Mouse (Mus musculus): ENCODE data around the gene Ino80e. TPM values are rescaled to one million over a fixed set of nuclear protein-coding genes. Genes with fewer than 3 reads are reported as not detected.

Gene Ino80e
- polyA plus RNA-seq, 1 experiment from 2014 or later = 117 TPM

- no peaks in the 10 kb centered on the region for H3K9me3 ChIP-seq (replicated peaks)
- no peak for DNase-seq (ENCODE audit: low spot score)
- H3K4me3 ChIP-seq = no peak overlapping the region
- no peaks in the 10 kb centered on the region for H3K27me3 ChIP-seq (ENCODE audit: low read depth, poor library complexity, severe bottlenecking)
- peaks cover 100% of the 10 kb centered on the region for H3K36me3 ChIP-seq
- no peak overlapping the region for H3K27ac ChIP-seq
- 100% methylated on average over 2 of the region's 2 CpGs for WGBS
- no peaks in the 10 kb centered on the region for H3K4me1 ChIP-seq
These were observed 8.3 kb upstream of the Ino80e start for GRCm38 (mm10) chr7:126870520-126870891.

- 92% methylated on average over 23 of the region's 23 CpGs for WGBS
These were observed 7.8 kb upstream of the Ino80e start for GRCm38 (mm10) chr7:126869780-126870519.

DNA sequence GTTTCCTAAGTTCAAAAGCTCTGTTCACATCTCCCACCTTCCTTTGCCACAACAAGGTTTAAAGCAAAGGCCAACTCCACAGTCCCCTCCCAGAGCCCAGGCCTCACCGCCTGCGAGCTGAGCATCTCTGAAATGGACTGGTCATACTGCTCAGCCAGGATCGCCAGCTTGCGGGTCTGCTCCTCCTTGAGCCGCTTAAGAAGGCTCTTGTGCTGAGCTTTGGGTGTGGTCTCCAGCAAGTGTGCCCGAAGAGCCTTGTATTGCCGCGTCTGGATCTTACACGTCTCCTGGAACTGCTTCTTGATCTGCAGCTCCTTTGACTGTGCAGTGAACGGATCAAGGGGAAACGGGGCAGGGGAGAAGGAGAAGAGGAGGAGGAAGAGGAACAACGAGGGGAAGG, 5.8 kb upstream of the Ino80e start:
- DNase-seq (ENCODE audit: low spot score) = no peak
- no peak overlapping the region for H3K27ac ChIP-seq
- no peak overlapping the region for H3K4me3 ChIP-seq
- peaks cover 18% of the 10 kb centered on the region for H3K4me1 ChIP-seq
- H3K36me3 ChIP-seq = peaks cover 99% of the 10 kb centered on the region
- WGBS = 90% methylated on average over 12 of the region's 12 CpGs
- H3K9me3 ChIP-seq (replicated peaks) = no peaks in the 10 kb centered on the region
- no peaks in the 10 kb centered on the region for H3K27me3 ChIP-seq (ENCODE audit: low read depth, poor library complexity, severe bottlenecking)

More at GRCm38 (mm10) chr7:126869780-126870519, 7.8 kb upstream of the Ino80e start:
- Histone ChIP-seq H3K4me1 (no peaks in the 10 kb centered on the region), H3K9me3 (replicated peaks) (no peaks in the 10 kb centered on the region), H3K36me3 (peaks cover 100% of the 10 kb centered on the region), H3K27ac (no peak overlapping the region), H3K27me3 (ENCODE audit: low read depth, poor library complexity, severe bottlenecking) (no peaks in the 10 kb centered on the region), H3K4me3 (no peak overlapping the region; the same call in 1 of the 2 replicates)
- no peak for DNase-seq (ENCODE audit: low spot score)

- H3K4me3 ChIP-seq = no peak overlapping the region
- H3K4me1 ChIP-seq = peaks cover 23% of the 10 kb centered on the region
- no peak overlapping the region for H3K27ac ChIP-seq
- peaks cover 95% of the 10 kb centered on the region for H3K36me3 ChIP-seq
- DNase-seq (ENCODE audit: low spot score) = no peak
- 94% methylated on average over 2 of the region's 2 CpGs for WGBS
- no peaks in the 10 kb centered on the region for H3K9me3 ChIP-seq (replicated peaks)
- no peaks in the 10 kb centered on the region for H3K27me3 ChIP-seq (ENCODE audit: low read depth, poor library complexity, severe bottlenecking)
These were observed 5.4 kb upstream of the Ino80e start for GRCm38 (mm10) chr7:126867534-126867933.

DNA sequence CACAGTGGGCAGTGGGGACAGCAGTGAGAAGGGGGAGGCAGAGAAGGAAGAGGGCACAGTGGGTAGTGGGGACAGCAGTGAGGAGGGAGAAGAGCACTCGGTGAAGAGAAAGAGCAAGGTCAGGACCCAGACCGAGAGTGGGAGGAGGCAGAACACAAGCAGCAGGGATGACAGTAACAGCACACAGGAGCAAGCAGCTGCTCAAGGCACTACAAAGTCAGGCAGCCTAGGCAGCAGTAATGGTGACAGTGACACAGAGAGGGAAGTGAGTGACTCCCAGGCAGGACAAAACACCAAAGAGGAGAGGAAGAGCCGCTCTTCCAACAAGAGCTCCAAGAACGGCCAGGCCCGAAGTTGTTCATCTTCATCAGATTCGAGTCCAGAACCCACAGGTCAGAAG, 1.6 kb upstream of the Ino80e start:
- no peak for DNase-seq (ENCODE audit: low spot score)
- Histone ChIP-seq H3K4me3 (peak overlapping the region; percentile 74), H3K9me3 (replicated peaks) (no peaks in the 10 kb centered on the region), H3K4me1 (peaks cover 33% of the 10 kb centered on the region), H3K36me3 (peaks cover 80% of the 10 kb centered on the region), H3K27ac (peak overlapping the region; percentile 92), H3K27me3 (ENCODE audit: low read depth, poor library complexity, severe bottlenecking) (no peaks in the 10 kb centered on the region)
- WGBS = 82% methylated on average over 6 of the region's 6 CpGs

DNA sequence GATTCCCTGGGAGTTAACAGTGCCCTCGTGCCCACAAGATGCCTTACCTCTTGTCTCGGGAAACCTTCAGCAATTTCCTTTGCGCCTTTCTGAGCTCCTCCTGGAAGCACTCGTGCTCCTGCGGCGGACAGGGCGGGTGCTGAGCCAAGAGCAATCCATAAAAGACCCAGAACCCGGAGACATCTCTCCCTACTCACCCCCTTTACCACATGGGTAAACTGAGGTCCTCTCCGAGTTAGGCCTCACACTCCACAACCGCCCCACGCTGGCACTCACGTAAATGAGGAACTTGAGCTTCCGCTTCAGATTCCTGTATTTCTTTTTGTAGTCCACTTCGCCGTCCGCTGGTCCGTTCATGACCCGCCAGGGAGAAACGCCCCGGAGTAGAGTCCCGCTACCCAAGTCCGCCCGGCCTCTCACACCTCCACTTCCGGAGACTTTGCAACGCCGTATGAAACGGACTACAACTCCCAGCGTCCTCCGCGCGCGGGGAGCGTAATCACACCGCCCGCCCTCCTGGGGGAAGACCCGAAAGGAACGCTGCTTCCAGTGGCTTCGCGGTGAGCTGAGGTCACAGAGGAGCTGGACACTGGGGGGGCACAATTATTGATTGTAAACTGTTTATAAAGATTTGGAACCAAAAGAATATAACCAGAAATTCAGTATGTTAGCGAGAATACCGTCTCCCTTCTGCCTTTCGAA, 597 bp downstream of the Ino80e start, which contains the start of gene Hirip3:
TSS of gene Hirip3 (plus strand) at position 544 of the 702 bp plus-strand sequence.
- H3K27ac ChIP-seq = peak within 1 kb of the TSS; percentile 92
- peak; percentile 97 for DNase-seq (ENCODE audit: low spot score)
- H3K4me1 ChIP-seq = peaks cover 33% of the 10 kb centered on the region
- H3K36me3 ChIP-seq = peaks cover 80% of the 10 kb centered on the region
- H3K4me3 ChIP-seq = peak within 1 kb of the TSS; percentile 74
- no peaks in the 10 kb centered on the region for H3K27me3 ChIP-seq (ENCODE audit: low read depth, poor library complexity, severe bottlenecking)
- 3% methylated on average over 42 of the region's 42 CpGs for WGBS
- H3K9me3 ChIP-seq (replicated peaks) = no peaks in the 10 kb centered on the region

- Histone ChIP-seq H3K4me3 (peak overlapping the region; percentile 74), H3K4me1 (peaks cover 33% of the 10 kb centered on the region), H3K9me3 (replicated peaks) (no peaks in the 10 kb centered on the region), H3K27me3 (ENCODE audit: low read depth, poor library complexity, severe bottlenecking) (no peaks in the 10 kb centered on the region), H3K36me3 (peaks cover 80% of the 10 kb centered on the region), H3K27ac (peak overlapping the region; percentile 92)
- WGBS = 73% methylated on average over 5 of the region's 5 CpGs
- no peak for DNase-seq (ENCODE audit: low spot score)
These were observed 1.2 kb downstream of the Ino80e start for GRCm38 (mm10) chr7:126860987-126861386.

DNA sequence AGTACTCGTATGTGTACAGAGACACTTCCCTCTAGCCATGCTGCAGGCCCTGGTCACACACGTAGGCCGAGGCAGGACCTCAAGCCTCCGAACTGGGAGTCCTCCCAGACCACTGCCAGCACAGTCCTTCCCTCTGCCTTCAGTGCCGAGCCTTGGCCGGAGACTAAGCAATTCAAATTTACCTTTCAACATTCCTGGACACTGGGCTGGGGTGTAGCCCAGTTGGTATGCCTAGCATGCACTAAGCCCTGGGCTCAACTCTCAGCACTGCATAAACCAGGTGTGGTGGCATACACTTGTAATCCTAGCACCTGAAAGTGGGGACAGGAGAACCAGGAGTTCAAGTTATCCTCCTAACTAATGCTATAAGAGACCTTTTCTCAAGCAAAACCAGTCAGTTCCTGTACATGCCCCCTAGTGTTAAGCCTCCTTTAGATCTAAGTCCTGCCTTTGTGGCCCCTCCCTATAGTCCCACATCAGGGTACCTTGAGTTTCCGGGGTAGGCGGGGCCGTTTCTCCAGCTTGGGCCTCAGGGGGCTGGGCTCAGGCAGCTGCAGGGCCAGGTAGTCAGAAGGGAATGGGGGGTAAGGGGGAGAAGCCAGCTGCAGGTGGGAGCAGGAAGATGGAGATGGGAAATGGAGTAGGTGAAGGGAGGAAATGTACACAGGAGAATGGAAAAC, 5.3 kb downstream of the Ino80e start:
- H3K27me3 ChIP-seq (ENCODE audit: low read depth, poor library complexity, severe bottlenecking) = 0 out of 2 replicates have a peak, but pooled peaks cover under 1% of the 10 kb centered on the region
- no peak overlapping the region for H3K27ac ChIP-seq
- H3K36me3 ChIP-seq = peaks cover 91% of the 10 kb centered on the region
- H3K4me1 ChIP-seq = peaks cover 9% of the 10 kb centered on the region
- H3K9me3 ChIP-seq (replicated peaks) = no peaks in the 10 kb centered on the region
- no peak for DNase-seq (ENCODE audit: low spot score)
- WGBS = 83% methylated on average over 9 of the region's 9 CpGs
- H3K4me3 ChIP-seq = no peak overlapping the region

GRCm38 (mm10) chr7:126855641-126856040, 6.5 kb downstream of the Ino80e start:
- Histone ChIP-seq H3K27ac (no peak overlapping the region), H3K4me1 (peaks cover 10% of the 10 kb centered on the region), H3K9me3 (replicated peaks) (no peaks in the 10 kb centered on the region), H3K36me3 (peaks cover 98% of the 10 kb centered on the region), H3K4me3 (no peak overlapping the region), H3K27me3 (ENCODE audit: low read depth, poor library complexity, severe bottlenecking) (peaks cover 11% of the 10 kb centered on the region)
- no peak for DNase-seq (ENCODE audit: low spot score)
- 84% methylated on average over 3 of the region's 3 CpGs for WGBS

DNA sequence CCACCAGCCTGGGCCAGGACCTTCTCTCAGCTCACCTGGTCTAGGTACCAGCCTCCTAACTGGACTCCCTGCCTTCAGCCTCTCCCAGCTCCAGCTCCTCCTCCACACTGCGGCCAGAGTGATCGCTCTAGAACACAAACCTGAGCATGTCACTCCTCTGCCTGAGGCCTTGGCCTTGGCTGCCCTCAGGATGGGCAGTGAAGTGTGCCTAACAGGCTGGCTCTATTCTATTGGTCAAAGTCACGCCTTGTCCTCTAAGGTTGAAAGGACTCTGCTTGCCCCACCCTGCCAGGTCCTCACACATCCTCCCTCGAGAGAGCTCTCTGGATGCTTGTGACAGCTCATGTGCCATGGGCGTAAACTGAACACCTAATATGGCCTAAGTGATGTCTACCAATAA, 8.7 kb downstream of the Ino80e start:
- H3K27ac ChIP-seq = no peak overlapping the region
- no peak overlapping the region for H3K4me3 ChIP-seq
- peaks cover 77% of the 10 kb centered on the region for H3K36me3 ChIP-seq
- 88% methylated on average over 5 of the region's 5 CpGs for WGBS
- H3K27me3 ChIP-seq (ENCODE audit: low read depth, poor library complexity, severe bottlenecking) = peaks cover 33% of the 10 kb centered on the region
- no peaks in the 10 kb centered on the region for H3K9me3 ChIP-seq (replicated peaks)
- peaks cover 13% of the 10 kb centered on the region for H3K4me1 ChIP-seq
- no peak for DNase-seq (ENCODE audit: low spot score)

- Histone ChIP-seq H3K36me3 (peaks cover 54% of the 10 kb centered on the region), H3K27ac (peak overlapping the region; percentile 42; the same call in 1 of the 2 replicates), H3K27me3 (ENCODE audit: low read depth, poor library complexity, severe bottlenecking) (peaks cover 54% of the 10 kb centered on the region), H3K4me3 (no peak overlapping the region), H3K9me3 (replicated peaks) (no peaks in the 10 kb centered on the region), H3K4me1 (peaks cover 27% of the 10 kb centered on the region)
- WGBS = 40% methylated on average over 12 of the region's 12 CpGs
- DNase-seq (ENCODE audit: low spot score) = no peak
These were observed 11.0 kb downstream of the Ino80e start for GRCm38 (mm10) chr7:126851192-126851591.

DNA sequence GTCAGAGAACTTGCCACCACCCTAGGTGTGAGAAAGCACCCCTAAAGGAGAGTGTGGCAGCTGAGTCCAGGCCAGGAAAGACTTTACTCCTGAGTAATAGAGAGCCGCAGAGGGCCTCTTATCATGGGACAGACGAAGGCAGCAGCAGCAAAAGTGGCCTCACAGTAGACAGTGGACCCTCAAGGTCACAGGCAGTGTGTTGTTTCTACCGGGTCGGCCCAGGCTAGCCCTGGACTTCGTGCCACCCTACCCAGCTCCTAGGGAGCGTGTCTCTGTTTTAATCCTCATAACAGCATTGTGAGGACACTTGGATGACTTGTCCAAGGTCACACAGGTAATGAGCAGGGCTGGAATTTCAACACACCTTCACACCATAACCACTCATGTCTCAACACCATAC, 12.0 kb downstream of the Ino80e start:
- H3K27ac ChIP-seq = no peak overlapping the region
- H3K4me3 ChIP-seq = no peak overlapping the region
- H3K4me1 ChIP-seq = peaks cover 27% of the 10 kb centered on the region
- WGBS = 86% methylated on average over 6 of the region's 6 CpGs
- no peak for DNase-seq (ENCODE audit: low spot score)
- no peaks in the 10 kb centered on the region for H3K9me3 ChIP-seq (replicated peaks)
- H3K27me3 ChIP-seq (ENCODE audit: low read depth, poor library complexity, severe bottlenecking) = peaks cover 54% of the 10 kb centered on the region
- H3K36me3 ChIP-seq = peaks cover 44% of the 10 kb centered on the region

DNA sequence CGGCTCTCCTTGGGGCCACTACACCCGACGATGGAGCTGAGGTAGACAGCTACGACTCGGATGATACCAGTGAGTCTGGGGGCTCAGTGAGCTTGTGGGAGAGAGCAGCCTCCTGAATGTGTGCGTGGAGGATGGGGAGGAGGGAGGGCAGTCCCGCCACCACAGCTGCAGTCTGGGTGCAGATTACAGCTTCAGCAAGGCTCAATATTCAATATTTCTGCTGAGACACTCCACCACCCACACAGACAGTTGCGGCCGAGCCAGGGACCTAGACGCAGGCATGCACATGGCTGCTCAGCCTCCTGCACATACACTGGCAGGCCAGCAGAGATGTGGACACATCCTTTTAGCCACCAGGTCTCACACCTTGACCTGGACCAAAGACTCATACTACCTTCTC, 13.4 kb downstream of the Ino80e start:
- peak overlapping the region; percentile 78; the same call in 1 of the 2 replicates for H3K27ac ChIP-seq
- H3K36me3 ChIP-seq = peaks cover 30% of the 10 kb centered on the region
- peak overlapping the region; percentile 71 for H3K4me3 ChIP-seq
- WGBS = 36% methylated on average over 10 of the region's 10 CpGs
- peaks cover 27% of the 10 kb centered on the region for H3K4me1 ChIP-seq
- DNase-seq (ENCODE audit: low spot score) = no peak
- H3K27me3 ChIP-seq (ENCODE audit: low read depth, poor library complexity, severe bottlenecking) = peaks cover 54% of the 10 kb centered on the region
- H3K9me3 ChIP-seq (replicated peaks) = no peaks in the 10 kb centered on the region
